Mouse (Mus musculus): ENCODE measurements around the gene Flot1. TPM values are rescaled to one million over a fixed set of nuclear protein-coding genes. Genes with fewer than 3 reads are reported as not detected.

Flot1 gene
- polyA plus RNA-seq, 1 experiment from 2014 or later = 72.6 TPM

- WGBS = 81% methylated on average over 4 of the region's 4 CpGs
- ATAC-seq (ENCODE audit: insufficient number of reproducible peaks, low FRiP score, low TSS enrichment, low read depth) = no peak
- H3K4me2 ChIP-seq (replicated peaks) = no peak overlapping the region
- H3K9ac ChIP-seq = no peak overlapping the region
- H3K4me3 ChIP-seq (replicated peaks) = no peak overlapping the region
- no peaks in the 10 kb centered on the region for H3K4me1 ChIP-seq
- H3K27me3 ChIP-seq = no peaks in the 10 kb centered on the region
- no peak overlapping the region for H3K27ac ChIP-seq (replicated peaks)
- H3K9me3 ChIP-seq (replicated peaks) = no peaks in the 10 kb centered on the region
- no peaks in the 10 kb centered on the region for H3K36me3 ChIP-seq
These were observed 32.1 kb upstream of the Flot1 start for GRCm38 (mm10) chr17:35790933-35791332.

GRCm38 (mm10) chr17:35792837-35793236 lies 30.2 kb upstream of the Flot1 start:
- Histone ChIP-seq H3K36me3 (no peaks in the 10 kb centered on the region), H3K9me3 (replicated peaks) (no peaks in the 10 kb centered on the region), H3K9ac (no peak overlapping the region), H3K27ac (replicated peaks) (no peak overlapping the region), H3K4me1 (no peaks in the 10 kb centered on the region), H3K4me3 (replicated peaks) (no peak overlapping the region), H3K4me2 (replicated peaks) (no peak overlapping the region), H3K27me3 (no peaks in the 10 kb centered on the region)
- ATAC-seq (ENCODE audit: insufficient number of reproducible peaks, low FRiP score, low TSS enrichment, low read depth) = no peak
- WGBS = 73% methylated on average over 2 of the region's 2 CpGs

GRCm38 (mm10) chr17:35795099-35795498 lies 27.9 kb upstream of the Flot1 start:
- no peaks in the 10 kb centered on the region for H3K4me1 ChIP-seq
- no peaks in the 10 kb centered on the region for H3K36me3 ChIP-seq
- no peak overlapping the region for H3K27ac ChIP-seq (replicated peaks)
- no peak overlapping the region for H3K9ac ChIP-seq
- 52% methylated on average over 2 of the region's 2 CpGs for WGBS
- no peak overlapping the region for H3K4me2 ChIP-seq (replicated peaks)
- H3K4me3 ChIP-seq (replicated peaks) = no peak overlapping the region
- H3K27me3 ChIP-seq = no peaks in the 10 kb centered on the region
- H3K9me3 ChIP-seq (replicated peaks) = no peaks in the 10 kb centered on the region
- ATAC-seq (ENCODE audit: insufficient number of reproducible peaks, low FRiP score, low TSS enrichment, low read depth) = no peak

- H3K9me3 ChIP-seq (replicated peaks) = no peaks in the 10 kb centered on the region
- no peak overlapping the region for H3K4me3 ChIP-seq (replicated peaks)
These were observed 27.4 kb upstream of the Flot1 start for GRCm38 (mm10) chr17:35795656-35796055.

GRCm38 (mm10) chr17:35796835-35797234 lies 26.2 kb upstream of the Flot1 start:
- H3K4me2 ChIP-seq (replicated peaks) = no peak overlapping the region
- H3K4me1 ChIP-seq = no peaks in the 10 kb centered on the region
- no peak for ATAC-seq (ENCODE audit: insufficient number of reproducible peaks, low FRiP score, low TSS enrichment, low read depth)
- no peaks in the 10 kb centered on the region for H3K27me3 ChIP-seq
- H3K4me3 ChIP-seq (replicated peaks) = no peak overlapping the region
- no peaks in the 10 kb centered on the region for H3K36me3 ChIP-seq
- no peaks in the 10 kb centered on the region for H3K9me3 ChIP-seq (replicated peaks)
- WGBS = 52% methylated on average over 5 of the region's 5 CpGs
- no peak overlapping the region for H3K27ac ChIP-seq (replicated peaks)
- no peak overlapping the region for H3K9ac ChIP-seq

More at GRCm38 (mm10) chr17:35795656-35796055, 27.4 kb upstream of the Flot1 start:
- H3K27me3 ChIP-seq = no peaks in the 10 kb centered on the region
- H3K4me1 ChIP-seq = no peaks in the 10 kb centered on the region
- no peaks in the 10 kb centered on the region for H3K36me3 ChIP-seq
- no peak overlapping the region for H3K4me2 ChIP-seq (replicated peaks)
- no peak for ATAC-seq (ENCODE audit: insufficient number of reproducible peaks, low FRiP score, low TSS enrichment, low read depth)
- H3K9ac ChIP-seq = no peak overlapping the region
- WGBS = 72% methylated on average over 6 of the region's 6 CpGs
- H3K27ac ChIP-seq (replicated peaks) = no peak overlapping the region

GRCm38 (mm10) chr17:35800905-35801304 lies 22.1 kb upstream of the Flot1 start:
- no peak overlapping the region for H3K4me2 ChIP-seq (replicated peaks)
- no peaks in the 10 kb centered on the region for H3K36me3 ChIP-seq
- no peak for ATAC-seq (ENCODE audit: insufficient number of reproducible peaks, low FRiP score, low TSS enrichment, low read depth)
- H3K9ac ChIP-seq = no peak overlapping the region
- H3K9me3 ChIP-seq (replicated peaks) = no peaks in the 10 kb centered on the region
- H3K27ac ChIP-seq (replicated peaks) = no peak overlapping the region
- H3K4me3 ChIP-seq (replicated peaks) = no peak overlapping the region
- H3K27me3 ChIP-seq = no peaks in the 10 kb centered on the region
- WGBS = 75% methylated on average over 2 of the region's 2 CpGs
- H3K4me1 ChIP-seq = 0 out of 2 replicates have a peak, but pooled peaks cover 6% of the 10 kb centered on the region

- WGBS = 20% methylated on average over 6 of the region's 6 CpGs
- H3K27me3 ChIP-seq = no peaks in the 10 kb centered on the region
- peak overlapping the region; percentile 44; the same call in 1 of the 2 replicates for H3K27ac ChIP-seq (replicated peaks)
- H3K4me1 ChIP-seq = peaks cover 8% of the 10 kb centered on the region
- H3K4me3 ChIP-seq (replicated peaks) = no peak overlapping the region
- no peak overlapping the region for H3K4me2 ChIP-seq (replicated peaks)
- ATAC-seq (ENCODE audit: insufficient number of reproducible peaks, low FRiP score, low TSS enrichment, low read depth) = peak; percentile 15; the same call in 1 of the 2 replicates
- no peaks in the 10 kb centered on the region for H3K36me3 ChIP-seq
- H3K9ac ChIP-seq = no peak overlapping the region
- H3K9me3 ChIP-seq (replicated peaks) = no peaks in the 10 kb centered on the region
These were observed 20.0 kb upstream of the Flot1 start for GRCm38 (mm10) chr17:35803020-35803419.

GRCm38 (mm10) chr17:35803858-35804399 lies 19.1 kb upstream of the Flot1 start:
- no peak for ATAC-seq (ENCODE audit: insufficient number of reproducible peaks, low FRiP score, low TSS enrichment, low read depth)
- no peak overlapping the region for H3K9ac ChIP-seq
- no peaks in the 10 kb centered on the region for H3K36me3 ChIP-seq
- H3K4me1 ChIP-seq = peaks cover 15% of the 10 kb centered on the region
- WGBS = 80% methylated on average over 4 of the region's 4 CpGs
- H3K4me2 ChIP-seq (replicated peaks) = no peak overlapping the region
- no peaks in the 10 kb centered on the region for H3K27me3 ChIP-seq
- no peak overlapping the region for H3K4me3 ChIP-seq (replicated peaks)
- H3K9me3 ChIP-seq (replicated peaks) = no peaks in the 10 kb centered on the region
- H3K27ac ChIP-seq (replicated peaks) = no peak overlapping the region

- no peak overlapping the region for H3K9ac ChIP-seq
- no peaks in the 10 kb centered on the region for H3K27me3 ChIP-seq
- no peaks in the 10 kb centered on the region for H3K9me3 ChIP-seq (replicated peaks)
- H3K4me1 ChIP-seq = peaks cover 36% of the 10 kb centered on the region
- 0 out of 2 replicates have a peak, but pooled peaks have one; percentile 16 for ATAC-seq (ENCODE audit: insufficient number of reproducible peaks, low FRiP score, low TSS enrichment, low read depth)
- WGBS = 42% methylated on average over 9 of the region's 9 CpGs
- no peaks in the 10 kb centered on the region for H3K36me3 ChIP-seq
- H3K27ac ChIP-seq (replicated peaks) = peak overlapping the region; percentile 77
- no peak overlapping the region for H3K4me2 ChIP-seq (replicated peaks)
- no peak overlapping the region for H3K4me3 ChIP-seq (replicated peaks)
These were observed 15.0 kb upstream of the Flot1 start for GRCm38 (mm10) chr17:35808073-35808472.

- 88% methylated on average over 11 of the region's 11 CpGs for WGBS
- Histone ChIP-seq H3K9ac (no peak overlapping the region), H3K9me3 (replicated peaks) (no peaks in the 10 kb centered on the region), H3K36me3 (no peaks in the 10 kb centered on the region), H3K4me2 (replicated peaks) (no peak overlapping the region), H3K27me3 (no peaks in the 10 kb centered on the region), H3K4me3 (replicated peaks) (no peak overlapping the region), H3K4me1 (peaks cover 47% of the 10 kb centered on the region), H3K27ac (replicated peaks) (no peak overlapping the region)
- no peak for ATAC-seq (ENCODE audit: insufficient number of reproducible peaks, low FRiP score, low TSS enrichment, low read depth)
These were observed 13.6 kb upstream of the Flot1 start for GRCm38 (mm10) chr17:35809395-35809794.

- Histone ChIP-seq H3K36me3 (no peaks in the 10 kb centered on the region), H3K4me2 (replicated peaks) (no peak overlapping the region), H3K9ac (no peak overlapping the region), H3K27ac (replicated peaks) (0 out of 2 replicates have a peak overlapping the region, but pooled peaks have one; percentile 7), H3K27me3 (no peaks in the 10 kb centered on the region), H3K4me3 (replicated peaks) (no peak overlapping the region), H3K9me3 (replicated peaks) (no peaks in the 10 kb centered on the region), H3K4me1 (peaks cover 58% of the 10 kb centered on the region)
- WGBS = 71% methylated on average over 5 of the region's 5 CpGs
- no peak for ATAC-seq (ENCODE audit: insufficient number of reproducible peaks, low FRiP score, low TSS enrichment, low read depth)
These were observed 12.0 kb upstream of the Flot1 start for GRCm38 (mm10) chr17:35810900-35811648.

Measured in embryonic facial prominence, embryonic 15.5 days (tissue).